Mouse (Mus musculus): ENCODE results near the gene Rinl. TPM values are rescaled to one million over a fixed set of nuclear protein-coding genes. Genes with fewer than 3 reads are reported as not detected.

The Rinl gene
- polyA plus RNA-seq, 1 experiment, result 1.1 TPM

DNA sequence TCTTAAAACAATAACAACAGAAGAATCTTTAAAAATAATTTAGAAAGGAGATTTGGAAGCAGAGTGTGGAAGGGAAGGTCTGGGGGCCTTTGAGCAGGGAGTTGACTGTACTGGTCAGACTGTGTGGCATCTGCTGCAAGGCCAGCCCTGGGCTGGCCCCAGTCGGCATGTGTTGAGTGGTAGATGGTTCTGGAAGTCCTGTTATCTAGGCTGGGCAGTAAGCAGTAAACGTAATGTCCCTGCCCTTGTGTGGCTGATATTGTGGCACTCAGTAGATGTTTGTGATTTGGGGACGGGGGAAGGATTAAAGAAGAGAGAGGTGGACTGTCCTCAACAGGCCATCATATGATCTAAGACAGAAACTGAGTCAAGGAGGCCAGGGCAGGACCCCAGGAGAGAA is 18.5 kb upstream of the Rinl start:
- TF ChIP-seq CTCF (IDR thresholded peaks at IDR 0.05; ENCODE audit: control insufficient read depth, insufficient read depth, insufficient replicate concordance, low read depth, low read length) (no peak), POLR2A (IDR thresholded peaks at IDR 0.05; ENCODE audit: control insufficient read depth, low read depth, low read length) (no peak)
- Histone ChIP-seq H3K4me3 (ENCODE audit: control insufficient read depth, low read depth, low read length) (no peak overlapping the region), H3K27me3 (ENCODE audit: control insufficient read depth, insufficient read depth, low read length) (no peaks in the 10 kb centered on the region), H3K27ac (ENCODE audit: control insufficient read depth, insufficient read depth, low read depth, low read length) (no peak overlapping the region), H3K4me1 (ENCODE audit: control insufficient read depth, insufficient read depth, low read length) (peaks cover 4% of the 10 kb centered on the region), H3K36me3 (ENCODE audit: control insufficient read depth, insufficient read depth, low read length) (no peaks in the 10 kb centered on the region; the same call in 1 of the 2 replicates)

DNA sequence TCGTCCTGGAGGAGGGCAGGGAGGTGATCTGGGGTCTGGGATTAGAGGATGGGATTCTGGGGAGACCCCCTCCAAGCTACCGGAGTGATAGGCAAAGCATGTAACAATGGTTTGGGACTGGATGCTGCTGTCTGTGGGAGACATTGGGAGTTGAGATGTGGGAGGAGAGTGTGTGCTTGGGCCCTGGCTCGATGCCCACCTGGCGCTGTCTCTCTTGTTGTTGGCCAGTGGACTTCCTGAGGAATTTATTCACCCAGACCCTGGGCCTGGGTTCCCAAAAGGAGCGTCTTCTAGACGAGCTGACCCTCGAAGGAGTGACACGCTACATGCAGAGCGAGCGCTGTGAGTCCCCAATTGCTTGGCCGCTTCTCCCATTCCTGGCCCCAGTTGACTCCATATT is 16.9 kb upstream of the Rinl start:
- TF ChIP-seq CTCF (IDR thresholded peaks at IDR 0.05; ENCODE audit: control insufficient read depth, insufficient read depth, insufficient replicate concordance, low read depth, low read length), result no peak
- no peak for TF ChIP-seq POLR2A (IDR thresholded peaks at IDR 0.05; ENCODE audit: control insufficient read depth, low read depth, low read length)
- H3K4me1 ChIP-seq (ENCODE audit: control insufficient read depth, insufficient read depth, low read length), result peaks cover 4% of the 10 kb centered on the region
- H3K27ac ChIP-seq (ENCODE audit: control insufficient read depth, insufficient read depth, low read depth, low read length), result no peak overlapping the region
- no peak overlapping the region for H3K4me3 ChIP-seq (ENCODE audit: control insufficient read depth, low read depth, low read length)
- H3K27me3 ChIP-seq (ENCODE audit: control insufficient read depth, insufficient read depth, low read length), result no peaks in the 10 kb centered on the region
- H3K36me3 ChIP-seq (ENCODE audit: control insufficient read depth, insufficient read depth, low read length), result peaks cover under 1% of the 10 kb centered on the region; the same call in 1 of the 2 replicates

DNA sequence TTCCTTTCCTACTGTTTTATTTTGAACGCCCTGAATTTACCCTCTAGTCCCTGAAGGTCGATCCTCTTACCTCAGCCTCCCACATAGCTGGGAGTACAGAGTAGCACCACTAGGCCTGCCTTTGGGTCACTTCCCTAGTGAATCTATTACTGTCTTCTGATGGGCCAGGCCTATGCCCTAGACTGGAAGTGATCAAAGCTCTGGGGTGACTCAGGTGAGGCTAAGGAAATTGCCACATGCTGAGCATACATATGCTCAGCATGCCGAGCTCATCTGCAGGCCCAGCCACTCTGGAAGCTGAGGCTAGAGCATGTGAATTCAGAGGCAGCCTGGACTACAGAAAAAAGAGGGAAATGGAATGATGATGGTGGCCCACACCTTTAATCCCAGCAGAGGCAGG is 15.6 kb upstream of the Rinl start:
- TF ChIP-seq CTCF (IDR thresholded peaks at IDR 0.05; ENCODE audit: control insufficient read depth, insufficient read depth, insufficient replicate concordance, low read depth, low read length) (no peak), POLR2A (IDR thresholded peaks at IDR 0.05; ENCODE audit: control insufficient read depth, low read depth, low read length) (no peak)
- Histone ChIP-seq H3K4me1 (ENCODE audit: control insufficient read depth, insufficient read depth, low read length) (no peaks in the 10 kb centered on the region; the same call in 1 of the 2 replicates), H3K27ac (ENCODE audit: control insufficient read depth, insufficient read depth, low read depth, low read length) (no peak overlapping the region), H3K27me3 (ENCODE audit: control insufficient read depth, insufficient read depth, low read length) (no peaks in the 10 kb centered on the region), H3K36me3 (ENCODE audit: control insufficient read depth, insufficient read depth, low read length) (peaks cover 3% of the 10 kb centered on the region; the same call in 1 of the 2 replicates), H3K4me3 (ENCODE audit: control insufficient read depth, low read depth, low read length) (no peak overlapping the region)

DNA sequence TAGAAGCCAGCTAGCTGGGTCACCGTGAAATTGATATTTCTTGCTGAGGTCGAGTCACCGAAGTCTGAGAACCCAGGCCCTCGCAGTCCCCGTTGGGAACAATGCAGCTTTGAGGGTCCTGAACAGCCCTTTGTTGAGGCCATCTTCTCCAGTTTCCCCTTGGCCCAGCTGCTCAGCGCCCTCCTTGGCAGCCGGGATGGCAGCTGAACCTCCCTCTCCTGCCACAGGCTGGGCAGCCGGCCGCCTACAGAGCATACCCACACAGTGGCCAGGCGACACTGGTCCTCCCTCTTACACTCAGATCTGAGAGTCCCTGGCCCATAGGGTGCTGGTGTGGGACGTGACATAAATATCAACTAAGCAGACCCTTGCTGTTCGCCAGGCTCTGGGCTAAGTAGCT is 14.6 kb upstream of the Rinl start:
- Histone ChIP-seq H3K4me1 (ENCODE audit: control insufficient read depth, insufficient read depth, low read length) (no peaks in the 10 kb centered on the region; the same call in 1 of the 2 replicates), H3K4me3 (ENCODE audit: control insufficient read depth, low read depth, low read length) (no peak overlapping the region), H3K27ac (ENCODE audit: control insufficient read depth, insufficient read depth, low read depth, low read length) (no peak overlapping the region), H3K27me3 (ENCODE audit: control insufficient read depth, insufficient read depth, low read length) (no peaks in the 10 kb centered on the region), H3K36me3 (ENCODE audit: control insufficient read depth, insufficient read depth, low read length) (peaks cover 3% of the 10 kb centered on the region)
- TF ChIP-seq CTCF (IDR thresholded peaks at IDR 0.05; ENCODE audit: control insufficient read depth, insufficient read depth, insufficient replicate concordance, low read depth, low read length) (no peak), POLR2A (IDR thresholded peaks at IDR 0.05; ENCODE audit: control insufficient read depth, low read depth, low read length) (no peak)

DNA sequence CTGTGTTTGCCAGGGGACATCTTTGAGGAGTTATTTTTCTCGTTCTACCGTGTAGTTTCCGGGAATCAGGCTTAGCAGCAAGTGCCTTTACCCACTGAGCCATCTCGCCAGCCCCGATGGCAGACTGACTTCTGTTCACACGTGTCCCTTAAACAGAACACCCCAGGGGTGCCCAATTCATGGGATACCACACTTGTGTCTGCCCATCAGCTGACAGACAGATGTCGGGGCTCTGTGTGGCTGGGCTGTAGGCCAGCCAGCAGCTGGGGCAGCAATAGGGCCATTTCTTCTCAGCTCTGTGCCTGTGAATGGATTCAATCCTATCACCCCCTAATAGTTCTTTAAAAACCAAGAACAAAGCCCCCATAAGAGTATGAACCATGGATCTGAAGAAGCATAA is 13.6 kb upstream of the Rinl start:
- peaks cover 5% of the 10 kb centered on the region for H3K36me3 ChIP-seq (ENCODE audit: control insufficient read depth, insufficient read depth, low read length)
- H3K27me3 ChIP-seq (ENCODE audit: control insufficient read depth, insufficient read depth, low read length), result no peaks in the 10 kb centered on the region
- no peak overlapping the region for H3K27ac ChIP-seq (ENCODE audit: control insufficient read depth, insufficient read depth, low read depth, low read length)
- H3K4me3 ChIP-seq (ENCODE audit: control insufficient read depth, low read depth, low read length), result no peak overlapping the region
- H3K4me1 ChIP-seq (ENCODE audit: control insufficient read depth, insufficient read depth, low read length), result no peaks in the 10 kb centered on the region; the same call in 1 of the 2 replicates
- no peak for TF ChIP-seq CTCF (IDR thresholded peaks at IDR 0.05; ENCODE audit: control insufficient read depth, insufficient read depth, insufficient replicate concordance, low read depth, low read length)
- TF ChIP-seq POLR2A (IDR thresholded peaks at IDR 0.05; ENCODE audit: control insufficient read depth, low read depth, low read length), result no peak

DNA sequence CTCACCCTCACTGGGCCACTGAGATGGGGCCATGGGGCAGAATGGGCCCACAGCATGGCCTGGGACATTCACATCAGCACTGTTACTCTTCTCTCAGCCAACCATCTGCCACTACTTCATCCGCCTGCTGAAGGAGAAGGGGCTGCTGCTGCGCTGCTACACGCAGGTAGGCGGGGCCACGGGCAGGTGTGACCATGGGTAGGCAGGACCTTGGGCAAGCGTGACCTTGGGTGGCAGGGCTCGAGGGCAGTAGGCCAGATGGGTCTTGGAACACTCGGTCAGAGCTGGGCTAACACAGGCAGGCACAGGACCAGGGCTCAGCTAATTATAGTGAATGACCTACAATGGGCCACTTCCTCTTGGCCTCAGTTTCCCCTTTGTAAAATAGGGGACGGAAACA is 9.9 kb upstream of the Rinl start:
- no peak overlapping the region for H3K4me3 ChIP-seq (ENCODE audit: control insufficient read depth, low read depth, low read length)
- peaks cover 5% of the 10 kb centered on the region for H3K36me3 ChIP-seq (ENCODE audit: control insufficient read depth, insufficient read depth, low read length)
- no peak overlapping the region for H3K27ac ChIP-seq (ENCODE audit: control insufficient read depth, insufficient read depth, low read depth, low read length)
- H3K4me1 ChIP-seq (ENCODE audit: control insufficient read depth, insufficient read depth, low read length), result no peaks in the 10 kb centered on the region; the same call in 1 of the 2 replicates
- TF ChIP-seq POLR2A (IDR thresholded peaks at IDR 0.05; ENCODE audit: control insufficient read depth, low read depth, low read length), result no peak
- TF ChIP-seq CTCF (IDR thresholded peaks at IDR 0.05; ENCODE audit: control insufficient read depth, insufficient read depth, insufficient replicate concordance, low read depth, low read length), result no peak
- no peaks in the 10 kb centered on the region for H3K27me3 ChIP-seq (ENCODE audit: control insufficient read depth, insufficient read depth, low read length)

DNA sequence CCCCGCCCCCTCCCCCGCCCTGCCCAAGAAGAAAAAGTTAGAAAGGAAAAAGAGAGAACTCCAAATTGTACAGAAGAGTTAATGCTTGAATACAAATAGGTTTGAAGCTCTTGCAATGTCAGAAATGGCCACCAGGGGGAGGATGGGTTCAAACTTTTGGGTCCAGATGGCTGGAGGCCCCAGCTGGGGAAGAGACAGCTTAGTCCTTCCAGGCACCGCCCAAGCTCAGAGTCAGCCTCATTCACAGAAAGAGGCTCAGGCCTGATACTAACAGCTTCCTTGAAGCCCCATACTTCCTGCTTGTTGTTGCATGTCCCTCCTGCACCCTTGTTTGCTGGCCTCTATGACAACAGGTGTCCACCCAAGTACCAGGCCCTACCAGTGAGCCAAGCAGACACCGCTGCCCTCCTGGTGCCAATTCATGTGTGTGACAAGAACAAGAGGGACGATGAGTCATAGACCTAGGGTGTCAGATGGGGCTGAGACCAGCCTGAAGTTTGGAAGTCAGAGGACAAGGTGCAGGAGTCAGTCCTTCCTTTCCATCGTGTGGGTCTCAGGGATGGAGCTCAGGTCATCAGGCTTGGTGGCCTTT is 8.6 kb upstream of the Rinl start:
- H3K27ac ChIP-seq (ENCODE audit: control insufficient read depth, insufficient read depth, low read depth, low read length), result peak overlapping the region; percentile 35; the same call in 1 of the 2 replicates
- H3K4me1 ChIP-seq (ENCODE audit: control insufficient read depth, insufficient read depth, low read length), result no peaks in the 10 kb centered on the region; the same call in 1 of the 2 replicates
- H3K36me3 ChIP-seq (ENCODE audit: control insufficient read depth, insufficient read depth, low read length), result peaks cover 5% of the 10 kb centered on the region
- TF ChIP-seq POLR2A (IDR thresholded peaks at IDR 0.05; ENCODE audit: control insufficient read depth, low read depth, low read length) (no peak), CTCF (IDR thresholded peaks at IDR 0.05; ENCODE audit: control insufficient read depth, insufficient read depth, insufficient replicate concordance, low read depth, low read length) (peak; percentile 56; the same call in 1 of the 2 replicates)
- H3K27me3 ChIP-seq (ENCODE audit: control insufficient read depth, insufficient read depth, low read length), result no peaks in the 10 kb centered on the region
- no peak overlapping the region for H3K4me3 ChIP-seq (ENCODE audit: control insufficient read depth, low read depth, low read length)

All from testis, adult 2 months (tissue).